Mouse (Mus musculus) kidney, postnatal 0 days (tissue): ENCODE measurements around the gene Gjb1. TPM values are rescaled to one million over a fixed set of nuclear protein-coding genes. Genes with fewer than 3 reads are reported as not detected.
"Not testable (repeated sequence)": the region's sequence is repeated elsewhere in the genome, so short reads cannot be mapped to it uniquely, and the experiment has no call there.

Source experiments
- ATAC-seq: fragments of 200-750 bp; cut with Nextera tagmentation; replicated peaks from 2 replicates; pipeline ENCODE4 v1.8.0; 2017; ENCODE audit warnings: low read depth, moderate number of reproducible peaks, moderate TSS enrichment, moderate library complexity; ENCODE audit not compliant: low FRiP score
- DNase-seq: peaks from one replicate; pipeline ENCODE4 v3.0.0-alpha.2; 2016; ENCODE audit warnings: low spot score
- H3K27ac ChIP-seq: fragments of 300-500 bp; sonication (generic); 2 replicates; pipeline ENCODE4 v1.5.1; 2014; ENCODE audit warnings: mild to moderate bottlenecking
- H3K27me3 ChIP-seq: fragments of 300-500 bp; sonication (generic); 2 replicates; pipeline ENCODE4 v1.6.1; 2014; ENCODE audit warnings: low read length, mixed read lengths; ENCODE audit not compliant: insufficient read depth
- H3K36me3 ChIP-seq: fragments of 300-500 bp; sonication (generic); 2 replicates; pipeline ENCODE4 v1.6.1; 2014; ENCODE audit warnings: low read length, mixed read lengths; ENCODE audit not compliant: insufficient read depth
- H3K4me1 ChIP-seq: fragments of 300-500 bp; sonication (generic); replicated peaks from 2 replicates; pipeline ENCODE4 v1.6.1; 2014; ENCODE audit warnings: antibody characterized with exemption, low read length, mixed read lengths; ENCODE audit not compliant: insufficient read depth
- H3K4me2 ChIP-seq: fragments of 300-500 bp; sonication (generic); 2 replicates; pipeline ENCODE4 v1.6.1; 2014; ENCODE audit warnings: mild to moderate bottlenecking, low read length, moderate library complexity, mixed read lengths
- H3K4me3 ChIP-seq: fragments of 300-500 bp; sonication (generic); replicated peaks from 2 replicates; pipeline ENCODE4 v1.5.1; 2014; ENCODE audit warnings: low read depth, low read length
- H3K9ac ChIP-seq: fragments of 300-500 bp; sonication (generic); 2 replicates; pipeline ENCODE4 v1.6.1; 2014; ENCODE audit warnings: low read depth, low read length
- H3K9me3 ChIP-seq: fragments of 300-500 bp; sonication (generic); replicated peaks from 2 replicates; pipeline ENCODE4 v1.6.1; 2016; ENCODE audit warnings: low read length, inconsistent platforms, mixed read lengths
- CTCF ChIP-seq: IDR thresholded peaks from 2 replicates; pipeline ENCODE4 v1.5.1; 2016; ENCODE audit warnings: antibody characterized with exemption, low read depth, mild to moderate bottlenecking, moderate library complexity
- WGBS: fragments of 180-500 bp; shearing (Covaris S2); extraction: QIAGEN DNeasy Blood & Tissue Kit; methylation state at CpG from one replicate; pipeline ENCODE4 v1.1.7; 2014; 5-methylcytosine and 5-hydroxymethylcytosine counted together
- polyA plus RNA-seq: library from polyadenylated mRNA; unstranded; fragments of >200 nt; fragmentation: Nextera tagmentation; extraction: Ambion mirVana; gene quantifications from 2 replicates; pipeline ENCODE4 v1.2.1, GENCODE M21; 2015

Gjb1 gene
- 49.8 and 52.9 TPM in 2 replicates for polyA plus RNA-seq

GRCm38 (mm10) chrX:101376190-101376968, at the start of gene Gjb1:
Gene Gjb1 (plus strand): TSS chrX:101376378.
- peak within 1 kb of the TSS; percentile 66 for H3K27ac ChIP-seq
- no peaks in the 10 kb centered on the region for H3K36me3 ChIP-seq
- no peak for TF ChIP-seq CTCF
- no peaks in the 10 kb centered on the region for H3K27me3 ChIP-seq
- no peak within 1 kb of the TSS for H3K9ac ChIP-seq
- peak within 1 kb of the TSS; percentile 10; the same call in 1 of the 2 replicates for H3K4me2 ChIP-seq
- peak; percentile 76 for ATAC-seq
- no peak within 1 kb of the TSS for H3K4me3 ChIP-seq
- no peaks in the 10 kb centered on the region for H3K4me1 ChIP-seq
- 67% methylated on average over 7 of the region's 7 CpGs for WGBS
- no peak for DNase-seq
- H3K9me3 ChIP-seq = no peaks in the 10 kb centered on the region

GRCm38 (mm10) chrX:101329372-101330028, 46.7 kb upstream of the Gjb1 start:
- Histone ChIP-seq H3K27me3 (no peaks in the 10 kb centered on the region), H3K4me1 (no peaks in the 10 kb centered on the region), H3K27ac (peak overlapping the region; percentile 50; the same call in 1 of the 2 replicates), H3K4me3 (no peak overlapping the region), H3K4me2 (no peak overlapping the region), H3K9me3 (no peaks in the 10 kb centered on the region), H3K36me3 (no peaks in the 10 kb centered on the region), H3K9ac (no peak overlapping the region)
- no peak for ATAC-seq
- peak; percentile 84 for TF ChIP-seq CTCF
- DNase-seq = peak; percentile 80
- WGBS = 40% methylated on average over 10 of the region's 10 CpGs

- 42% methylated on average over 9 of the region's 9 CpGs for WGBS
- peak; percentile 31 for ATAC-seq
- no peaks in the 10 kb centered on the region for H3K9me3 ChIP-seq
- no peaks in the 10 kb centered on the region for H3K4me1 ChIP-seq
- peak overlapping the region; percentile 91 for H3K27ac ChIP-seq
- H3K4me3 ChIP-seq = no peak overlapping the region
- no peak for DNase-seq
- 0 out of 2 replicates have a peak overlapping the region, but pooled peaks have one; percentile 42 for H3K9ac ChIP-seq
- no peak for TF ChIP-seq CTCF
- H3K36me3 ChIP-seq = no peaks in the 10 kb centered on the region
- peak overlapping the region; percentile 35; the same call in 1 of the 2 replicates for H3K4me2 ChIP-seq
- H3K27me3 ChIP-seq = no peaks in the 10 kb centered on the region
Measured at GRCm38 (mm10) chrX:101332031-101332374, 44.2 kb upstream of the Gjb1 start.

GRCm38 (mm10) chrX:101332375-101333211, 43.6 kb upstream of the Gjb1 start:
- DNase-seq (peak; percentile 98), ATAC-seq (peak; percentile 96)
- H3K27me3 ChIP-seq = no peaks in the 10 kb centered on the region
- H3K27ac ChIP-seq = peak overlapping the region; percentile 91
- no peaks in the 10 kb centered on the region for H3K36me3 ChIP-seq
- no peaks in the 10 kb centered on the region for H3K9me3 ChIP-seq
- TF ChIP-seq CTCF = no peak
- H3K4me1 ChIP-seq = no peaks in the 10 kb centered on the region
- H3K9ac ChIP-seq = peak overlapping the region; percentile 51; the same call in 1 of the 2 replicates
- 23% methylated on average over 49 of the region's 49 CpGs for WGBS
- peak overlapping the region; percentile 59 for H3K4me2 ChIP-seq
- H3K4me3 ChIP-seq = peak overlapping the region; percentile 34

- Histone ChIP-seq H3K27ac (no peak overlapping the region), H3K9me3 (no peaks in the 10 kb centered on the region), H3K9ac (no peak overlapping the region), H3K27me3 (no peaks in the 10 kb centered on the region), H3K36me3 (no peaks in the 10 kb centered on the region), H3K4me1 (no peaks in the 10 kb centered on the region), H3K4me3 (no peak overlapping the region), H3K4me2 (no peak overlapping the region)
- TF ChIP-seq CTCF = peak; percentile 59
- DNase-seq (no peak), ATAC-seq (no peak)
- 87% methylated on average over 5 of the region's 5 CpGs for WGBS
Measured at GRCm38 (mm10) chrX:101334606-101335005, 41.6 kb upstream of the Gjb1 start.

GRCm38 (mm10) chrX:101338666-101339065, 37.5 kb upstream of the Gjb1 start:
- Histone ChIP-seq H3K9ac (no peak overlapping the region), H3K4me3 (no peak overlapping the region), H3K36me3 (no peaks in the 10 kb centered on the region), H3K9me3 (no peaks in the 10 kb centered on the region), H3K27me3 (no peaks in the 10 kb centered on the region), H3K27ac (no peak overlapping the region), H3K4me1 (no peaks in the 10 kb centered on the region), H3K4me2 (no peak overlapping the region)
- WGBS = 56% methylated on average over 4 of the region's 4 CpGs
- DNase-seq (no peak), ATAC-seq (no peak)
- TF ChIP-seq CTCF = peak; percentile 9; the same call in 1 of the 2 replicates

GRCm38 (mm10) chrX:101342837-101343236, 33.3 kb upstream of the Gjb1 start:
- DNase-seq, H3K4me3 ChIP-seq, H3K36me3 ChIP-seq, H3K9ac ChIP-seq, ATAC-seq, H3K4me2 ChIP-seq, H3K4me1 ChIP-seq, H3K27me3 ChIP-seq, H3K9me3 ChIP-seq, H3K27ac ChIP-seq: not testable (repeated sequence)
- 58% methylated on average over 2 of the region's 2 CpGs for WGBS
